Mouse (Mus musculus) CH12.LX (cell line): ENCODE measurements around the gene Col10a1. TPM values are rescaled to one million over a fixed set of nuclear protein-coding genes. Genes with fewer than 3 reads are reported as not detected.
A peak's percentile ranks its signal among the peaks of the same experiment; 100 is the strongest.

Experiments
- DNase-seq: peaks from one replicate; pipeline ENCODE4 v3.0.0-alpha.2; 2013; ENCODE audit errors: extremely low read depth
- H3K27ac ChIP-seq: 2 replicates; pipeline ENCODE4 v1.5.1; 2012; ENCODE audit warnings: low read depth, mild to moderate bottlenecking, control low read depth, moderate library complexity; ENCODE audit not compliant: insufficient read depth
- H3K27me3 ChIP-seq: replicated peaks from 2 replicates; pipeline ENCODE3; 2012; ENCODE audit warnings: inconsistent platforms
- H3K36me3 ChIP-seq, 2 experiments: replicated peaks in 1 of 2; 2 replicates each; pipeline versions ENCODE3 to v1.6.1; 2012; ENCODE audit warnings: inconsistent platforms in 1 of 2, low read length in 1 of 2, mild to moderate bottlenecking in 1 of 2, mixed read lengths in 1 of 2, moderate library complexity in 1 of 2; ENCODE audit not compliant: control insufficient read depth in 1 of 2, insufficient read depth in 1 of 2
- H3K4me1 ChIP-seq, 2 experiments: 2 replicates each; pipeline ENCODE4 v1.6.1; 2012; ENCODE audit warnings: inconsistent platforms in 1 of 2, moderate library complexity in 1 of 2; ENCODE audit not compliant: insufficient read depth in 2 of 2, control insufficient read depth in 1 of 2
- H3K4me2 ChIP-seq: 2 replicates; pipeline ENCODE4 v1.6.1; 2012; ENCODE audit warnings: low read depth, mild to moderate bottlenecking, control low read depth; ENCODE audit not compliant: poor library complexity, insufficient read depth, severe bottlenecking
- H3K4me3 ChIP-seq, 3 experiments: fragments of 150-350 bp in 1 of 3; sonication (generic) in 1 of 3; replicated peaks in 1 of 3; 2 replicates each; pipeline versions ENCODE3 to v1.5.1; 2011 to 2012; ENCODE audit warnings: low read depth in 2 of 3, low read length in 2 of 3, mild to moderate bottlenecking in 2 of 3, moderate library complexity in 2 of 3, control low read depth in 1 of 3, improper control_type of control experiment in 1 of 3, inconsistent platforms in 1 of 3, mixed read lengths in 1 of 3; ENCODE audit not compliant: poor library complexity in 1 of 3
- H3K79me2 ChIP-seq: replicated peaks from 2 replicates; pipeline ENCODE4 v1.6.1; 2012; ENCODE audit warnings: mild to moderate bottlenecking, moderate library complexity; ENCODE audit not compliant: control insufficient read depth, poor library complexity, insufficient read depth, severe bottlenecking; ENCODE audit errors: extremely low read depth
- H3K9ac ChIP-seq: 2 replicates; pipeline ENCODE4 v1.6.1; 2012; ENCODE audit warnings: low read depth, mild to moderate bottlenecking, control low read depth, moderate library complexity; ENCODE audit not compliant: insufficient read depth
- H3K9me3 ChIP-seq: replicated peaks from 2 replicates; pipeline ENCODE3; 2012; ENCODE audit warnings: low read length, inconsistent platforms, mixed read lengths
- CTCF ChIP-seq, 2 experiments: IDR thresholded peaks in 1 of 2; conservative IDR thresholded peaks in 1 of 2; 2 replicates each; pipeline ENCODE4 v1.5.1; 2011 to 2012; ENCODE audit warnings: low read depth in 2 of 2, low read length in 2 of 2, improper control_type of control experiment in 1 of 2, inconsistent platforms in 1 of 2, mild to moderate bottlenecking in 1 of 2, moderate library complexity in 1 of 2
- EP300 ChIP-seq: IDR thresholded peaks from 2 replicates; pipeline ENCODE4 v1.6.1; 2011; ENCODE audit warnings: low read length, improper control_type of control experiment
- HCFC1 ChIP-seq: IDR thresholded peaks from 2 replicates; pipeline ENCODE4 v1.6.1; 2012; ENCODE audit warnings: low read depth, mild to moderate bottlenecking, inconsistent platforms, low read length, improper control_type of control experiment
- JUN ChIP-seq: IDR thresholded peaks from 2 replicates; pipeline ENCODE4 v1.6.1; 2011; ENCODE audit warnings: low read depth, mild to moderate bottlenecking, low read length, improper control_type of control experiment, moderate library complexity; ENCODE audit not compliant: insufficient read depth
- MAFK ChIP-seq: IDR thresholded peaks from 2 replicates; pipeline ENCODE4 v1.6.1; 2011; ENCODE audit warnings: low read length, improper control_type of control experiment; ENCODE audit not compliant: insufficient replicate concordance
- MAX ChIP-seq: IDR thresholded peaks from 2 replicates; pipeline ENCODE4 v1.6.1; 2011; ENCODE audit warnings: low read length, improper control_type of control experiment
- MEF2A ChIP-seq: IDR thresholded peaks from 2 replicates; pipeline ENCODE4 v1.6.1; 2014; ENCODE audit warnings: low read depth, mild to moderate bottlenecking, inconsistent platforms, low read length, improper control_type of control experiment, borderline replicate concordance
- MYC ChIP-seq: IDR thresholded peaks from 2 replicates; pipeline ENCODE4 v1.6.1; 2011; ENCODE audit warnings: low read depth, mild to moderate bottlenecking, improper control_type of control experiment, low read length
- PAX5 ChIP-seq: IDR thresholded peaks from 2 replicates; pipeline ENCODE4 v1.6.1; 2012; ENCODE audit warnings: low read length, inconsistent platforms, mixed read lengths
- POLR2AphosphoS2 ChIP-seq: IDR thresholded peaks from 2 replicates; pipeline ENCODE4 v1.6.1; 2011; ENCODE audit warnings: low read depth, low read length, improper control_type of control experiment
- RAD21 ChIP-seq: IDR thresholded peaks from 2 replicates; pipeline ENCODE4 v1.6.1; 2011; ENCODE audit warnings: low read depth, mild to moderate bottlenecking, low read length, improper control_type of control experiment, moderate library complexity
- SIN3A ChIP-seq: IDR thresholded peaks from 2 replicates; pipeline ENCODE4 v1.6.1; 2012; ENCODE audit warnings: low read length, improper control_type of control experiment, inconsistent platforms
- TBP ChIP-seq: conservative IDR thresholded peaks from 2 replicates; pipeline ENCODE4 v1.6.1; 2011; ENCODE audit warnings: low read depth, low read length, improper control_type of control experiment
- UBTF ChIP-seq: IDR thresholded peaks from 2 replicates; pipeline ENCODE4 v1.6.1; 2012; ENCODE audit warnings: low read depth, mild to moderate bottlenecking, inconsistent platforms, low read length, improper control_type of control experiment, moderate library complexity
- USF1 ChIP-seq: IDR thresholded peaks from 2 replicates; pipeline ENCODE4 v1.6.1; 2014; ENCODE audit warnings: low read depth, mild to moderate bottlenecking, inconsistent platforms, low read length, improper control_type of control experiment
- USF2 ChIP-seq: conservative IDR thresholded peaks from 2 replicates; pipeline ENCODE4 v1.6.1; 2011; ENCODE audit warnings: low read depth, low read length, improper control_type of control experiment
- dilution Hi-C: fragments of 300-500 bp; cut with MboI; formaldehyde crosslinking; loops from 2 replicates; pipeline ENCODE4 v1.14.3; 2020; ENCODE audit warnings: low sequenced_read_pairs; ENCODE audit not compliant: extremely low pct_unique_long_range_greater_than_20kb, extremely low pct_ligation_motif_present
- in situ Hi-C: fragments of 300-500 bp; cut with MboI; formaldehyde crosslinking; loops from 3 replicates; pipeline ENCODE4 v1.14.3; 2019; ENCODE audit warnings: low sequenced_read_pairs, low pct_ligation_motif_present, low pct_unique_long_range_greater_than_20kb, mixed read lengths
- polyA plus RNA-seq: library from polyadenylated mRNA; unstranded; fragments of >175 nt; gene quantifications from 2 replicates; pipeline ENCODE4 v1.2.1, GENCODE M21; 2012; ENCODE audit warnings: low read depth; ENCODE audit not compliant: insufficient read length
- total RNA-seq, 2 experiments: library from RNA; depleted of rRNA; stranded (reverse); fragments of 300-350 nt in 1 of 2; fragments of >200 nt in 1 of 2; gene quantifications; 2 replicates each; pipeline ENCODE4 v1.2.3; 2012 to 2014

Col10a1 gene
- total and polyA plus RNA-seq, 3 experiments, result 0.08 to 0.17 TPM; not detected in 1

DNA sequence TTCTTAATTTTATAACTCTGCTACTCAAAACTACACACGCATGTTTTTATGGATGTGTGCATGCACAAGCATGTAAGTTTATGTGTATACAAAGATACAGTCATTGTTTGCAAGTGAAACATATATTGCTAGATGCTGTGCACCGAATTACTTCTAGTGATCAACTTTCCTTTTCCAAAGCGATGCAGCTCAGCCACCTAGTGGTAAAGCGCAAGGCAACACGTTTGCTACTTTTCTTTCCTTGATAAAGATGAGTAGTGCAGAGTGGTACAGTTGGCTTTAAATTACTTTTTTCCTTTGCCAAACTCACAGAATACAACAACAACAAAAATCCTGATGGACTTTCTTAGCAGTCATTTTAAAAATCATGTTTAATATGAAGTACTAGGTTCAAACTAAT lies 21.6 kb upstream of the Col10a1 start:
- Histone ChIP-seq H3K9ac (no peak overlapping the region), H3K27me3 (no peaks in the 10 kb centered on the region), H3K4me1 (no peaks in the 10 kb centered on the region), H3K79me2 (no peaks in the 10 kb centered on the region), H3K9me3 (no peaks in the 10 kb centered on the region), H3K36me3 (peaks cover 0 to 7% of the 10 kb centered on the region in 2 experiments), H3K4me2 (no peak overlapping the region), H3K4me3 (no peak overlapping the region), H3K27ac (no peak overlapping the region)
- in situ Hi-C loops (no loop called here), dilution Hi-C loops (no loop called here)
- no peak for DNase-seq
- TF ChIP-seq UBTF, result no peak
- TF ChIP-seq RAD21, result peak; percentile 14
- no peak for TF ChIP-seq MAX
- TF ChIP-seq USF2, result no peak
- peak; percentile 35 to 50; a peak in 3 of 4 replicates for TF ChIP-seq CTCF (conservative IDR thresholded peaks at IDR 0.05 in 1 of 2, IDR thresholded peaks at IDR 0.05 in 1 of 2; ENCODE audit: low read depth in 2 of 2, low read length in 2 of 2)
- TF ChIP-seq EP300, result no peak
- TF ChIP-seq SIN3A, result no peak
- TF ChIP-seq POLR2AphosphoS2, result no peak
- TF ChIP-seq HCFC1, result no peak
- TF ChIP-seq JUN, result no peak

- Histone ChIP-seq H3K4me1 (no peaks in the 10 kb centered on the region), H3K79me2 (no peaks in the 10 kb centered on the region), H3K36me3 (peaks cover 0 to 8% of the 10 kb centered on the region in 2 experiments), H3K27ac (no peak overlapping the region), H3K9ac (no peak overlapping the region), H3K27me3 (no peaks in the 10 kb centered on the region), H3K4me3 (no peak overlapping the region), H3K9me3 (no peaks in the 10 kb centered on the region), H3K4me2 (no peak overlapping the region)
- TF ChIP-seq MYC, result no peak
- no peak for TF ChIP-seq MEF2A
- TF ChIP-seq USF1, result no peak
- dilution Hi-C loops (no loop called here), in situ Hi-C loops (no loop called here)
- no peak for DNase-seq
Measured at GRCm38 (mm10) chr10:34373332-34373731, 16.4 kb upstream of the Col10a1 start.

GRCm38 (mm10) chr10:34385636-34386035 lies 4.1 kb upstream of the Col10a1 start:
- Histone ChIP-seq H3K4me3 (no peak overlapping the region), H3K79me2 (no peaks in the 10 kb centered on the region), H3K9ac (no peak overlapping the region), H3K4me2 (no peak overlapping the region), H3K9me3 (no peaks in the 10 kb centered on the region), H3K27ac (no peak overlapping the region), H3K4me1 (no peaks in the 10 kb centered on the region), H3K27me3 (no peaks in the 10 kb centered on the region), H3K36me3 (peaks cover 3 to 35% of the 10 kb centered on the region in 2 experiments)
- dilution Hi-C loops (no loop called here), in situ Hi-C loops (no loop called here)
- DNase-seq, result no peak
- TF ChIP-seq CTCF (conservative IDR thresholded peaks at IDR 0.05 in 1 of 2, IDR thresholded peaks at IDR 0.05 in 1 of 2; ENCODE audit: low read depth in 2 of 2, low read length in 2 of 2) (no peak), PAX5 (no peak), MAFK (no peak), TBP (no peak)
